Mouse (Mus musculus) limb, embryonic 11.5 days (tissue): ENCODE data around the gene Iqschfp. TPM values are rescaled to one million over a fixed set of nuclear protein-coding genes. Genes with fewer than 3 reads are reported as not detected.

ENCODE experiments used
- ATAC-seq: fragments of 200-750 bp; cut with Nextera tagmentation; 2 replicates; pipeline ENCODE4 v1.8.0; 2017; ENCODE audit warnings: low read depth; ENCODE audit not compliant: insufficient number of reproducible peaks, low FRiP score, low TSS enrichment
- DNase-seq: peaks from one replicate; pipeline ENCODE4 v3.0.0-alpha.2; 2015; ENCODE audit warnings: low spot score
- H3K27ac ChIP-seq: fragments of 300-500 bp; sonication (generic); replicated peaks from 2 replicates; pipeline ENCODE4 v1.5.1; 2014; ENCODE audit warnings: low read depth, mild to moderate bottlenecking, low read length
- H3K27me3 ChIP-seq: fragments of 300-500 bp; sonication (generic); 2 replicates; pipeline ENCODE4 v1.6.1; 2014; ENCODE audit warnings: mild to moderate bottlenecking, low read length, mixed read lengths; ENCODE audit not compliant: control insufficient read depth, insufficient read depth
- H3K36me3 ChIP-seq: fragments of 300-500 bp; sonication (generic); 2 replicates; pipeline ENCODE4 v1.6.1; 2014; ENCODE audit warnings: mild to moderate bottlenecking, low read length, moderate library complexity, mixed read lengths; ENCODE audit not compliant: control insufficient read depth, insufficient read depth
- H3K4me1 ChIP-seq: fragments of 300-500 bp; sonication (generic); 2 replicates; pipeline ENCODE4 v1.6.1; 2014; ENCODE audit warnings: low read length, mixed read lengths; ENCODE audit not compliant: control insufficient read depth, insufficient read depth
- H3K4me2 ChIP-seq: fragments of 300-500 bp; sonication (generic); 2 replicates; pipeline ENCODE4 v1.6.1; 2014; ENCODE audit warnings: low read depth, mild to moderate bottlenecking, moderate library complexity; ENCODE audit not compliant: severe bottlenecking
- H3K4me3 ChIP-seq: fragments of 300-500 bp; sonication (generic); 2 replicates; pipeline ENCODE4 v1.5.1; 2014; ENCODE audit warnings: low read depth, low read length
- H3K9ac ChIP-seq: fragments of 300-500 bp; sonication (generic); 2 replicates; pipeline ENCODE4 v1.6.1; 2014; ENCODE audit warnings: mild to moderate bottlenecking, low read length
- H3K9me3 ChIP-seq: fragments of 300-500 bp; sonication (generic); 2 replicates; pipeline ENCODE4 v1.6.1; 2016; ENCODE audit warnings: low read length; ENCODE audit not compliant: control insufficient read depth
- WGBS: fragments of 180-500 bp; shearing (Covaris S2); extraction: QIAGEN DNeasy Blood & Tissue Kit; methylation state at CpG from one replicate; pipeline ENCODE4 v1.1.7; 2014; 5-methylcytosine and 5-hydroxymethylcytosine counted together
- polyA plus RNA-seq: library from polyadenylated mRNA; unstranded; fragments of >200 nt; fragmentation: Nextera tagmentation; extraction: Ambion mirVana; gene quantifications from 2 replicates; pipeline ENCODE4 v1.2.1, GENCODE M21; 2014

Gene Iqschfp
- polyA plus RNA-seq, 1 experiment from 2014 or later, result 0.56 TPM

- Histone ChIP-seq H3K27me3 (no peaks in the 10 kb centered on the region), H3K9ac (no peak overlapping the region), H3K4me3 (no peak overlapping the region), H3K27ac (no peak overlapping the region), H3K4me2 (no peak overlapping the region), H3K4me1 (peaks cover 33% of the 10 kb centered on the region), H3K36me3 (no peaks in the 10 kb centered on the region), H3K9me3 (no peaks in the 10 kb centered on the region)
- DNase-seq, result no peak
- 57% methylated on average over 3 of the region's 3 CpGs for WGBS
- ATAC-seq, result no peak
These were observed 681.2 kb downstream of the Iqschfp start for GRCm38 (mm10) chr3:68573226-68573624.

DNA sequence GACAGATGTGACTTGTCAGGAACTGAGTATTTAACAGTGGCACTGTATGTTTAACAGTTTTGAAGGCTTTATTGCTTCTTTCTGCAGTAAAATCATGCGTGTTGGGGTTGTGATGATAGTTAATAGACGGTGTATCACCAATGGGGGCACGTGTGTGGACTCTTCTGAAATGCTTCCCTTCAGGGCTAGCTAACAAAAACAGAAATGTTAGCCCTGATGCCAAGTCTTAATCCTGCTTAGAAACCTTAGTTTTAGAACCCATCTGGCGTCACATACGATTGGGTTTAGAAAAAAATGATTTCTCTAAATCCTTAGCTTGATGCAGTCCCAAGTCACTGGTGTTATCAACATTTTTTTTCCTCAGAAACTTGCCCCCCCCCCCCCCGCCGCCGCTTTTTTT is 682.1 kb downstream of the Iqschfp start:
- H3K9me3 ChIP-seq, result no peaks in the 10 kb centered on the region
- ATAC-seq (no peak), DNase-seq (no peak)
- H3K36me3 ChIP-seq, result no peaks in the 10 kb centered on the region
- no peak overlapping the region for H3K9ac ChIP-seq
- H3K4me1 ChIP-seq, result peaks cover 33% of the 10 kb centered on the region
- H3K27me3 ChIP-seq, result no peaks in the 10 kb centered on the region
- H3K4me3 ChIP-seq, result no peak overlapping the region
- WGBS, result 45% methylated on average over 7 of the region's 8 CpGs
- no peak overlapping the region for H3K27ac ChIP-seq
- no peak overlapping the region for H3K4me2 ChIP-seq

DNA sequence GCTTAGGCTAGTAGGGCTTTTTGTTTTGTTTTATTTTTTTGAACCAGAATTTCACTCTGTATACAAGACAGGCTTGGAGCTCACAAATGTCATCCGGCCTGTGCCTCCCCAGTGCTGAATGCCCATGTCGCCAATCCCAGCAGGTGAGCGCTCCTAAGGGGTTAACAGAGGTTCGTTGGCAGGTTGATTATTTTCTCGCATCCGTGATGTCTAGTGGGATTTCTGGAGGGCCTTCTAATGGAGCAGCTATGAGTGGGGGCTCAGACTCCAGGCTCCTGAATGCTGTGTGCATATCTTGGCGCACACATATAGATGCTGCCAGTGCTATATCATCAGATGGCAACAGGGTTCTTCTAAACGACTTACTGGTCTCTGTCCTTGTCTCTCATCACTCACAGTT is 682.5 kb downstream of the Iqschfp start:
- Histone ChIP-seq H3K4me2 (no peak overlapping the region), H3K9me3 (no peaks in the 10 kb centered on the region), H3K27ac (no peak overlapping the region), H3K36me3 (no peaks in the 10 kb centered on the region), H3K4me1 (peaks cover 33% of the 10 kb centered on the region), H3K9ac (no peak overlapping the region), H3K4me3 (no peak overlapping the region), H3K27me3 (no peaks in the 10 kb centered on the region)
- DNase-seq (no peak), ATAC-seq (no peak)
- 75% methylated on average over 8 of the region's 8 CpGs for WGBS

DNA sequence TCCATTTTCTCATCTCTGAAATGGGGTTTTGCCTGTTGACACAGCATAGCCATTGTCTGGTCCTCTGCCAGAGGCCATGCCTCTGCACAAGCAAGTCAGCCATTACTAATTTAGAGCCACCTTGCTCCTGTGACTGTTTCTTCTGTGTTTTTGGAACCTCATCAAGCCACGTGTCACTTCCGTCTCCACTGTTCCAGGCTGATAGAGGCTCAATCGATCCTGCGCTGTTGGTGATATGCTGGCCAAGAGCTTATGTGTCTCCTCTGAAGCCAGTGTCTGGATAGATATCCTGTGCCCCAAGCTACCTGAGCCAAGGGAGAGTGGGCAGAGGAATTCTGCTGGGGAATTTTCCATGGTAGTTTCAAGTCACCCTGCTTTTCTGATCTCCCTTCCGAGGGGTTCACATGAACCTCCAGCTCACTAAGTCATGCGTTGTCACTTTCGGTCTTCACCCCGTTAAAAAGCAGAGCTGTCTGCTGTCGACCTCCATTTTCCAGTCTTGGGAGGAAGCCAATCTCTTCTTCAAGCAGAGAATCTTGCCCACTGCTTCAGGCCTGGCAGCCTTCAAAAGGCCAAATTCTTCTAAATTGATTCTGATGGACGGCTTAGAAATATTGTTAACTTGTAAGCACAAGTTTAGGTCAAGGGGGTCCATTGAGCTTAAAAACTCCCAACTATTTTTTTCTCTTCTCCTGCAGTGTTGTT is 683.8 kb downstream of the Iqschfp start:
- H3K4me1 ChIP-seq, result peaks cover 33% of the 10 kb centered on the region
- H3K4me2 ChIP-seq, result no peak overlapping the region
- no peaks in the 10 kb centered on the region for H3K9me3 ChIP-seq
- ATAC-seq (no peak), DNase-seq (no peak)
- H3K9ac ChIP-seq, result no peak overlapping the region
- WGBS, result 64% methylated on average over 10 of the region's 10 CpGs
- H3K4me3 ChIP-seq, result no peak overlapping the region
- H3K36me3 ChIP-seq, result no peaks in the 10 kb centered on the region
- H3K27me3 ChIP-seq, result no peaks in the 10 kb centered on the region
- no peak overlapping the region for H3K27ac ChIP-seq

GRCm38 (mm10) chr3:68576431-68576830 is 684.4 kb downstream of the Iqschfp start:
- no peaks in the 10 kb centered on the region for H3K36me3 ChIP-seq
- no peak overlapping the region for H3K9ac ChIP-seq
- peaks cover 33% of the 10 kb centered on the region for H3K4me1 ChIP-seq
- no peaks in the 10 kb centered on the region for H3K27me3 ChIP-seq
- no peak overlapping the region for H3K27ac ChIP-seq
- WGBS, result 15% methylated on average over 7 of the region's 7 CpGs
- H3K4me3 ChIP-seq, result no peak overlapping the region
- DNase-seq, result peak; percentile 45
- no peak overlapping the region for H3K4me2 ChIP-seq
- H3K9me3 ChIP-seq, result no peaks in the 10 kb centered on the region
- ATAC-seq, result no peak

GRCm38 (mm10) chr3:68576948-68577347 is 684.9 kb downstream of the Iqschfp start:
- Histone ChIP-seq H3K36me3 (no peaks in the 10 kb centered on the region), H3K9me3 (no peaks in the 10 kb centered on the region), H3K4me1 (peaks cover 35% of the 10 kb centered on the region), H3K27ac (no peak overlapping the region), H3K4me2 (no peak overlapping the region), H3K9ac (no peak overlapping the region), H3K4me3 (no peak overlapping the region), H3K27me3 (no peaks in the 10 kb centered on the region)
- ATAC-seq (no peak), DNase-seq (no peak)
- 57% methylated on average over 5 of the region's 5 CpGs for WGBS

DNA sequence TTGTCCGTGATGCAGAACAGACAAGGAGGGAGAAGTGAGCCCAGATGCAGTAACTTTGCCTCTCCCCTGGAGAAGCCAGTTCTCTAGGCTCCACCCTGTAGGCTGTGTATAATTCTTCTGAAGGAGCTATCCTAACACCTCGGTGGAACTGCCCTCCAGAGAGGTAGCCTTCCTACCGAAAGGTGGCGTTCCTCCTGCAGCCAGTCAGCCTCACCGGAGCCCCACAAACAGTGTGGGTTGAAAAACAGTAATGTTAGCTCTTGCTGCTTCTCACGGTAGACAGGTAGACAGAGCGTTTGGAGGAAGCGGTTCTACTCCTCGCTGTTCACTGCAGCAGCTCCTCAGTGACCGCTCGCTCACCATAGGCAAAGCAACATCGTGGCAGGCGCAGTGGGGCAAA is 689.6 kb downstream of the Iqschfp start:
- Histone ChIP-seq H3K9ac (no peak overlapping the region), H3K27me3 (no peaks in the 10 kb centered on the region), H3K9me3 (no peaks in the 10 kb centered on the region), H3K27ac (no peak overlapping the region), H3K4me1 (peaks cover 41% of the 10 kb centered on the region), H3K4me2 (no peak overlapping the region), H3K36me3 (no peaks in the 10 kb centered on the region), H3K4me3 (no peak overlapping the region)
- ATAC-seq, result no peak
- DNase-seq, result no peak
- 53% methylated on average over 13 of the region's 13 CpGs for WGBS

GRCm38 (mm10) chr3:68582103-68582740 is 690.2 kb downstream of the Iqschfp start:
- no peaks in the 10 kb centered on the region for H3K9me3 ChIP-seq
- DNase-seq, result peak; percentile 50
- no peak overlapping the region; the same call in 1 of the 2 replicates for H3K27ac ChIP-seq
- no peaks in the 10 kb centered on the region for H3K27me3 ChIP-seq
- 59% methylated on average over 12 of the region's 12 CpGs for WGBS
- no peaks in the 10 kb centered on the region for H3K36me3 ChIP-seq
- no peak overlapping the region for H3K4me3 ChIP-seq
- no peak overlapping the region for H3K4me2 ChIP-seq
- no peak overlapping the region for H3K9ac ChIP-seq
- ATAC-seq, result no peak
- peaks cover 43% of the 10 kb centered on the region for H3K4me1 ChIP-seq
